Mouse (Mus musculus): ENCODE measurements around the gene Fam81a.

Fam81a gene

GRCm38 (mm10) chr9:70142460-70142859 is at the start of gene Fam81a:
Gene Fam81a (minus strand): TSS chr9:70142560.
- DNase-seq (ENCODE audit: low read depth, low spot score) = no peak

- DNase-seq (ENCODE audit: low read depth, low spot score) = no peak
Observed at GRCm38 (mm10) chr9:70182639-70183038, 40.3 kb upstream of the Fam81a start.

- no peak for DNase-seq (ENCODE audit: low read depth, low spot score)
Observed at GRCm38 (mm10) chr9:70181719-70182118, 39.4 kb upstream of the Fam81a start.

GRCm38 (mm10) chr9:70176291-70176690 is 33.9 kb upstream of the Fam81a start:
- no peak for DNase-seq (ENCODE audit: low read depth, low spot score)

DNA sequence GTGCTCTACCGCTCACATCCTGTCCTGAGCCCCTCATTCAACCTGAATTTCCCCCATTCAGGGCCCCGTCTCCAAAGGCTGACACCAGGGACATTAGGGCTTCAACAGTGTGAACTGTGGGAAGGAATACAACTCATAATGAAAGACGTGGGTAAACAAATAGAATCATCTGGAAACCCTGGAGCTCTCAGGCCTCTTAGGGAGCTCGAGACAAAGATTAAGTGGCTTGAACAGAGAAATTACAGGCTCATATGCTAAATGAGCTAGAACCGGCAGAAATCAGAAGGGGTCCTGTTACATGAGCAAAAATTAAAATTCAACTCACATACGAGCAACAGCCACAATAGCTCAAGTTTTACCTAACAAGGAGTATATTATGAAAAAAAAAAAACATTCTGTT is 32.5 kb upstream of the Fam81a start:
- no peak for DNase-seq (ENCODE audit: low read depth, low spot score)

DNA sequence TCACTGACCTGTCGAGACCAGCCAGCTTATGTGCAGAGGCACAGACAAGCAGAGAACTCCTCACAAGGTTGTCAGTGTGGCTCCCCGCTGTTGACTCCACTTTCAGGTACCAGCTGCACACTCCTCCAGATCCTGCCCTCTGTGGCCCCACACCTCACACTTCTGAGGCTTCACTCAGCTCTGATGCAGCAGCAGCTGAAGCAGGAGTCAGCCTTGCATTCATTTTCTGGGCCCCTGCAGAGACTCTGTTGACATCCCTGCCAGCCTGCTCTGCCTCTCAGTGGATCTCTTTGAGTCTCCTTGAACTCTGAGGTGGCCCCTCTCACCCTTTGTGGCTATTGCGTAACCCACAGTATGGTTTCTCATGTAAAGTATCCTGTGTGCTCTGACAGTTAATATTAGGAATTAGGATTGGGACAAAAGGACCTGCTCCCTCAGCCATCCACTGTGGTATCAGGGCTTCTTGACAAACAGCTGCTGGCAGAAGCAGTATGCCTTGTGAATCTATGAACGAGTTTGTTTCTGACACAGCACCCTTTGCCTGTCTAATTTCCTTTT is 32.0 kb upstream of the Fam81a start:
- no peak for DNase-seq (ENCODE audit: low read depth, low spot score)

- no peak for DNase-seq (ENCODE audit: low read depth, low spot score)
Observed at GRCm38 (mm10) chr9:70168973-70169372, 26.6 kb upstream of the Fam81a start.

GRCm38 (mm10) chr9:70160071-70160470 is 17.7 kb upstream of the Fam81a start:
- DNase-seq (ENCODE audit: low read depth, low spot score) = no peak

DNA sequence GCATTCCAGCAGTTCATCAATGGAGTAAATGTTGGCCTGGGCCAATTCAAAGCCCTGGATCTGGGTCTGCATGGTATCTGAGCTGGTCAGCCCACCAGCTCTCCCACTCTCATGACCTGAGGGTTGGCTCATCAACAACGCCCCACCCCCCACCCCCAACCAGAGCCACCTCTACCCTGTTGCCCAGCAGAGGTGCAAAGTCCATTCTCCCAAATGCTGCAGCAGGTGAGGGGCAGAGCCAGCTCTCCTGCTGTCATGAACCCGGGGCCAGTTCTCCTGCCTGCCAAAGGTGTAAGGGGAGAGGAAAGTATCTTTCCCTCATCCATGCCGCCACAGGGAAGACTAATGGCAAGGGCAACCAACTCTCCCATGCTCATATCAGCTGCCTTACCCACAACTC is 5.3 kb upstream of the Fam81a start:
- no peak for DNase-seq (ENCODE audit: low read depth, low spot score)

DNA sequence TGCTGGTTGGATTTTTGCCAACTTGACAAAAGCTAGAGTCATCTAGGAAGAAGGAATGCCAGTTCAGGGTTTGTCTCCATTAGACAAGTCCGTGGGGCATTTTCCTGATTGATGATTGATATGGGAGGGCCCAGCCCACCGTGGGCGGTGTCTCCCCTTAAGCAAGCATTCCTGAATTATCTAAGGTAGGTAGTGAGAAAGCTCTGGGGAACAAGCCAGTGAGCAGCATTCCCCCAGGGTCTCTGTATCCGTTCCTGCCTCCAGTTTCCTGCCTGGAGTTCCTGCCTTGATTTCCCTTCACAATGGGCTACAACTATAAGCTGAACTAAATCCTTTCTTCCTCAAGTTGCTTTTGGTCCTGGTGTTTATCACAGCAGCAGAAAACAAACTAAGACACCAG is 3.1 kb upstream of the Fam81a start:
- no peak for DNase-seq (ENCODE audit: low read depth, low spot score)

- no peak for DNase-seq (ENCODE audit: low read depth, low spot score)
Observed at GRCm38 (mm10) chr9:70143326-70143725, 966 bp upstream of the Fam81a start.

GRCm38 (mm10) chr9:70141885-70142326 is 454 bp downstream of the Fam81a start:
- no peak for DNase-seq (ENCODE audit: low read depth, low spot score)

DNA sequence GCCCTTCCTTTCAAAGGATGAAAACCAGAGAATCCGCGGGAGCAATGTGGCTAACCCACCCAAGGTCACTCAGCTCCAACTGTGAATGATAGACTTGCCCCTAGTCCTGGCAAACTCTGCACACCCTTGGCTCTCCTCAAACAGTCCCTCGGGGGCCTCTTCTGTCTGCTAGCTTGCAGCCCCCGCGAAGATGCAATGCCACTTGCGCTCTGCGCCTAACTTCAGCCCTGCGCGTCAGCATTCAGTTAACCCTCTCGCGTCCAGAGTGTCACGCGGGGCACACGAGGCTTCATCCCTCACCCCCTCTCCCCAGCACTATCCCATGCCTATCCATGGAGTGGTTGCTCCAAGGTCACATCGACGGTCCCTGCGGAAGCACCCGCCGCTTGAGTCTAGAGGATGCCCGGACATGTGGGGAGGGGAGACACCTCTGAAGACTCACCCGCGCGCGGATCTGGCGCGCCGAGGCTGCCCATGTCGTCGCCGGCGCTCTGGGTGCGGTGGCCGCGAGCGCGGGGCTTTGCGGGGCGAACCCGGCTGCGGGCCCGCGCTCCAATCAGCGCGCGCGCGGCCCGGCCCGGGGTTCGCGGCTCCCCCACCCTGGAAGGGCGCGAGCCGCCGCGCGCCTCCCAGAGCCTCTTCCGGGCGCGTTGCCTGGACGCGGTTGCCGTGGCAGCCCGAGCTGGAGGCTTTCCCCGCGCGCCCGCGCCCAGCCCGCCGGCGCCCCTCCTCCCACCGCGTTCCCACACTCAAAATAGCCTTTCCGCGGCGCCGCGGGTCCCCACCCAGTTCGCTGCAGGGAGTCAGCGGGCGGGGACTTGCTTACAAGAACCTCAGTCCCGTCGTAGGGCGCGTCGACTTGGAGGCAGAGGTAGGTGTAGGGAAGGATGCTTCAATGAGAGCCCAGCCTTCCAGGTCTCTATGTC is 1.2 kb downstream of the Fam81a start:
- DNase-seq (ENCODE audit: low read depth, low spot score) = peak; percentile 52

DNA sequence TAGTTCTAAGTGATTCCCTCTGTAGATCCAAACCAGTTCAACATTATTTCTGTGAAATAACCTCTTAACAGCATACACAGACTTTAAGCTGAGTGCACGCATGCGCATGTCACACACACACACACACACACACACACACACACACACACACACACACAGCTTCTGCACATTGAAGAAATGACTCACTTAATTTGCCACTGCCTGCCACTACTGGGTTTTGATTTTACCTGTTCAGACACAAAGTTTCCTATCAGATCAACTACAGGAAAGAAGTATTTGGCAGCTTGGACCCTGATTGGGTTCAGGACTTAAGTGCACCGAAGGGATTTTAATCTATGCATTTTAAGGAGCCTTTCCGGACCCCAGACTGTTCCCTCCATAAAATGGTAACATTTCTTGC is 2.0 kb downstream of the Fam81a start:
- DNase-seq (ENCODE audit: low read depth, low spot score) = no peak

GRCm38 (mm10) chr9:70139331-70139885 is 3.0 kb downstream of the Fam81a start:
- DNase-seq (ENCODE audit: low read depth, low spot score) = no peak

- DNase-seq (ENCODE audit: low read depth, low spot score) = no peak
Observed at GRCm38 (mm10) chr9:70138511-70138910, 3.8 kb downstream of the Fam81a start.

GRCm38 (mm10) chr9:70137991-70138390 is 4.4 kb downstream of the Fam81a start:
- DNase-seq (ENCODE audit: low read depth, low spot score) = no peak

- DNase-seq (ENCODE audit: low read depth, low spot score) = no peak
Observed at GRCm38 (mm10) chr9:70135186-70135585, 7.2 kb downstream of the Fam81a start.

- no peak for DNase-seq (ENCODE audit: low read depth, low spot score)
Observed at GRCm38 (mm10) chr9:70134716-70135115, 7.6 kb downstream of the Fam81a start.

- DNase-seq (ENCODE audit: low read depth, low spot score) = no peak
Observed at GRCm38 (mm10) chr9:70134215-70134614, 8.1 kb downstream of the Fam81a start.

DNA sequence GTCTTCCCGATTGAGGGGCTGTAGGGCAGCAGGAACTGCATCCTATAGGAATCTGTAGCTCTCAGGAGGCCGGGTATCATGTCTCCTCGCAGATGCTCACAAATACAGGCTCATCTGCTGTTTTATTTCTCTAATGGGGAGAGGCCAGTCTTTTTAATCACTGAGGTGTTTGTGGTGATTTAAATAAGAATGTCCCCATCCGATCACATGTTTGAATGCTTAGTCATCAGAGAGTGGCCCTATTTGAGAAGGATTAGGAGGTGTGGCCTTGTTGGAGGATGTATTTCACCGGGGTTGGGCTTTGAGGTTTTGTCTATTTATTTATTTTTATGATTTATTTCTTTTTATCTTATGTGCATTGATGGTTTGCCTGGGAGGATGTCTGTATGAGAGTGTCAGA is 11.6 kb downstream of the Fam81a start:
- DNase-seq (ENCODE audit: low read depth, low spot score) = no peak

DNA sequence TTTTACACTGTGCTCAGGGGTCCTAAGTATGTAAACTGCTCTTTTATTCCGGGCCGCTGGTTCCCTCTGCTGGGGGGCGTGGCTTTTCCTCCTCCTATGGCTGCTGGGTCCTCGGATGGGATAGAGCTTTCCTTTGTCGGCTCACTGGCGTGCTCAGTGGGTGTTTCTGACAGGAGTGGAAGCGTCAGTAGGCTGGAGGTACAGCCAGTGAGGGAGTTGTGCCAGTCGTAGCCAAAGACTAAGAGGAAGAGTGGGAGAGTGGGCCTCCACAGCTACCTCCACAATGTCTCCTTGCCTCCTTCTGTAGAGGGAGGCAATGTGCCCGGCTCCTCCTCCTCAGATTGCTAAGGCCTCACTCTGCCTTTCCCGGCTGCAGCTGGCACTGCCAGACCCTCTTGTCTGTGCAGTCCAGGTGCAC is 30.5 kb downstream of the Fam81a start:
- DNase-seq (ENCODE audit: low read depth, low spot score) = peak; percentile 30

- DNase-seq (ENCODE audit: low read depth, low spot score) = no peak
Observed at GRCm38 (mm10) chr9:70110871-70111270, 31.5 kb downstream of the Fam81a start.

Data from mesoderm, embryonic 11.5 days (tissue).